Mouse (Mus musculus) liver, adult 2 months (tissue): ENCODE results near the gene Cttnbp2nl.

ENCODE experiments used
- CTCF ChIP-seq: fragments of 200-500 bp; IDR thresholded peaks from 2 replicates; pipeline ENCODE4 v1.5.1; 2011; ENCODE audit warnings: low read depth, low read length, control low read depth
- POLR2A ChIP-seq: fragments of 200-500 bp; IDR thresholded peaks from 2 replicates; pipeline ENCODE4 v1.6.1; 2011; ENCODE audit warnings: low read length, control low read depth; ENCODE audit not compliant: insufficient read depth; ENCODE audit errors: extremely low read depth

DNA sequence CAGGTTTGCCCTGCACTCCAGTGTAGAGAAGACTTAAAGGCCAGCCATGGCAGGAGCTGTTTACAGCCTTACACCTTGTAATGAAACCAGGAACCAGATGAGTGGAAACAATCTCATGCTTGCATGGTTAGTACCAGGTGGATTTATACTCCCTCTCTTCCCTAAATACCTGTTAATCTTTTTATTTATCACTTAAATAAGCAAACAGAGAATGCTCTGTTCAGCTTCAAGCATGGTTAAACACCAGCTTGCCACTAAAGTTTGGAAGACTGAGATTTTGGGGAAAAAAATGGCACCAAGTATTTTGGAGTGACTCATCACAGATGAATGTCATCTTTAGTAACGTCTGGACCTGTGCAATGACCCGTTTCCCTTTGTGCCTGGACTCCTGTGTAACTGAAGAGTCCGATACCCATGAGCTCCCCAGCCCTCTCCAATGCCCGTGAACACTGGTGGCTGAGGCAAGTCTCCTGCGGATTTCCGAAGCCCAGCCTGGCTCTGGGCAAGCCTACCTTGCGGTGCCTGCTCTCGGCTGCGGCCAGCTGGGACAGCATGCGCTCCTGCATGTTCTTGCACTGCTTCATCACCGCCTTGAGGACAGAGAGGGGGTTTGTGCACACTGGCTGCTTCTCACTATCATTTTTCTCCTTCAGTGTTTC lies 42.1 kb downstream of the Cttnbp2nl start:
- TF ChIP-seq CTCF: no peak
- no peak for TF ChIP-seq POLR2A
